Mouse (Mus musculus) bone marrow macrophage, adult 2 months (primary cell): ENCODE results near the gene Helz2.

Source experiments
- CTCF ChIP-seq: IDR thresholded peaks from 2 replicates; pipeline ENCODE4 v1.5.1; 2012; ENCODE audit warnings: low read depth, mild to moderate bottlenecking, low read length, moderate library complexity
- POLR2A ChIP-seq: IDR thresholded peaks from 2 replicates; pipeline ENCODE4 v1.6.1; 2012; ENCODE audit warnings: mild to moderate bottlenecking, low read depth, low read length, borderline replicate concordance

- TF ChIP-seq CTCF, result no peak
- no peak for TF ChIP-seq POLR2A
Observed at GRCm38 (mm10) chr2:181188681-181189080, 53.1 kb downstream of the Helz2 start.
